Mouse (Mus musculus) erythroblast, embryonic 14.5 days (primary cell): ENCODE measurements around the gene Csnk2b.

ENCODE experiments used
- GATA1 ChIP-seq: IDR thresholded peaks from 2 replicates; pipeline ENCODE4 v1.6.1; 2012; ENCODE audit warnings: low read length, inconsistent platforms, mixed read lengths
- TAL1 ChIP-seq: IDR thresholded peaks from 3 replicates; pipeline ENCODE4 v1.6.1; 2012; ENCODE audit warnings: low read length, inconsistent platforms, mixed read lengths

- TF ChIP-seq GATA1: no peak
- no peak for TF ChIP-seq TAL1
Measured at GRCm38 (mm10) chr17:35131500-35132173, 9.8 kb upstream of the Csnk2b start, which contains the start of gene Apom.
